Mouse (Mus musculus) ES-E14 (cell line): ENCODE results near the gene Vps35l. TPM values are rescaled to one million over a fixed set of nuclear protein-coding genes. Genes with fewer than 3 reads are reported as not detected.

ENCODE experiments used
- DNase-seq: peaks from one replicate; pipeline ENCODE4 v3.0.0-alpha.2; 2013; ENCODE audit warnings: low read depth, low spot score
- H3K27ac ChIP-seq: 2 replicates; pipeline ENCODE4 v1.5.1; 2012; ENCODE audit warnings: low read depth, mild to moderate bottlenecking, low read length, moderate library complexity, mixed read lengths; ENCODE audit not compliant: poor library complexity, insufficient read depth, severe bottlenecking
- H3K36me3 ChIP-seq: 2 replicates; pipeline ENCODE4 v1.6.1; 2012; ENCODE audit warnings: mild to moderate bottlenecking, low read length, moderate library complexity, mixed read lengths; ENCODE audit not compliant: control insufficient read depth, poor library complexity, insufficient read depth, severe bottlenecking
- H3K4me1 ChIP-seq, 2 experiments: fragments of 150-350 bp in 1 of 2; sonication (generic) in 1 of 2; 2 replicates each; pipeline ENCODE4 v1.6.1; 2012; ENCODE audit warnings: low read length in 2 of 2, mild to moderate bottlenecking in 1 of 2, mixed read lengths in 1 of 2; ENCODE audit not compliant: control insufficient read depth in 2 of 2, insufficient read depth in 2 of 2, poor library complexity in 1 of 2
- H3K4me3 ChIP-seq, 2 experiments: fragments of 150-350 bp in 1 of 2; sonication (generic) in 1 of 2; 2 replicates each; pipeline ENCODE4 v1.5.1; 2012; ENCODE audit warnings: low read length in 2 of 2, low read depth in 1 of 2, mild to moderate bottlenecking in 1 of 2, mixed read lengths in 1 of 2; ENCODE audit not compliant: insufficient read depth in 1 of 2, poor library complexity in 1 of 2, severe bottlenecking in 1 of 2
- H3K9ac ChIP-seq: 2 replicates; pipeline ENCODE4 v1.6.1; 2012; ENCODE audit warnings: low read depth, mild to moderate bottlenecking, low read length, mixed read lengths; ENCODE audit not compliant: poor library complexity, insufficient read depth, severe bottlenecking
- H3K9me3 ChIP-seq: fragments of 150-350 bp; sonication (generic); 2 replicates; pipeline ENCODE4 v1.6.1; 2012; ENCODE audit warnings: low read depth, mild to moderate bottlenecking, low read length; ENCODE audit not compliant: control insufficient read depth, insufficient read depth
- CHD2 ChIP-seq: IDR thresholded peaks from 2 replicates; pipeline ENCODE4 v1.6.1; 2014; ENCODE audit warnings: mild to moderate bottlenecking, low read depth, low read length, inconsistent platforms
- HCFC1 ChIP-seq: IDR thresholded peaks from 2 replicates; pipeline ENCODE4 v1.6.1; 2012; ENCODE audit warnings: low read length, inconsistent platforms, borderline replicate concordance; ENCODE audit not compliant: insufficient read depth
- MAFK ChIP-seq: IDR thresholded peaks from 2 replicates; pipeline ENCODE4 v1.6.1; 2014; ENCODE audit warnings: mild to moderate bottlenecking, low read depth, low read length, inconsistent platforms; ENCODE audit not compliant: insufficient read depth
- ZC3H11A ChIP-seq: IDR thresholded peaks from 2 replicates; pipeline ENCODE4 v1.6.1; 2012; ENCODE audit warnings: low read depth, mild to moderate bottlenecking, inconsistent platforms, low read length, borderline replicate concordance
- ZNF384 ChIP-seq: IDR thresholded peaks from 2 replicates; pipeline ENCODE4 v1.6.1; 2012; ENCODE audit warnings: low read depth, low read length, inconsistent platforms
- in situ Hi-C, 2 experiments: fragments of 600-800 bp; cut with MboI; formaldehyde crosslinking; loops; one replicate each; pipeline ENCODE4 v1.15.1; 2025; ENCODE audit warnings: low sequenced_read_pairs in 2 of 2, inconsistent platforms in 1 of 2; ENCODE audit not compliant: unreplicated experiment in 2 of 2
- total RNA-seq: library from RNA; depleted of rRNA; stranded (reverse); fragments of 300-350 nt; gene quantifications from 2 replicates; pipeline ENCODE4 v1.2.3, GENCODE M21; 2012

The Vps35l gene
- total RNA-seq, 1 experiment = 36.8 TPM

DNA sequence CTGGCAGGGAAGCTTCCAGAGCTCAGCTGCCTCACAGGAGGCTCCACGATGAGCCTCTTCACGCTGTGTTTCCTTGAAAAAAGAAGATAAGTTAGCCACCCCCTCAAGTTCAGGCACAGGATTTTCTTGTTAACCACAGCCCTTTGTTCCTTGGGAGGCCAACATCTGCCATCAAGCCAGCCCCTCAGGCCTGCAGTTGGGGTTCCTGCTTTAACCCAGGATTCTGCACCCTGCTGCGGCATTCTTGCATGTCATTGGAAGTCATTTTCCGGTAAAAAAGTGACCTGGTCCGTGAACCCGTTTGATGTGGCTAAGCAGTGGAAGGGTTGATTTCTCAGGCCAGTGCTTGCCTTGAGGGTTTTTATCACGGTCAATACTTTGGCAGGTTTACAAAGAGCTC lies 84.4 kb downstream of the Vps35l start:
- no peak overlapping the region for H3K4me3 ChIP-seq
- H3K4me1 ChIP-seq = peaks cover 2 to 9% of the 10 kb centered on the region in 2 experiments; a peak in 3 of 4 replicates
- H3K9me3 ChIP-seq = no peaks in the 10 kb centered on the region
- in situ Hi-C loops = no loop called here
- no peak overlapping the region for H3K9ac ChIP-seq
- H3K36me3 ChIP-seq = peaks cover 3% of the 10 kb centered on the region; the same call in 1 of the 2 replicates
- TF ChIP-seq ZC3H11A = no peak
- TF ChIP-seq MAFK = no peak
- TF ChIP-seq CHD2 = no peak
- TF ChIP-seq HCFC1 = no peak
- TF ChIP-seq ZNF384 = no peak
- DNase-seq = no peak
- H3K27ac ChIP-seq = 0 out of 2 replicates have a peak overlapping the region, but pooled peaks have one; percentile 42

DNA sequence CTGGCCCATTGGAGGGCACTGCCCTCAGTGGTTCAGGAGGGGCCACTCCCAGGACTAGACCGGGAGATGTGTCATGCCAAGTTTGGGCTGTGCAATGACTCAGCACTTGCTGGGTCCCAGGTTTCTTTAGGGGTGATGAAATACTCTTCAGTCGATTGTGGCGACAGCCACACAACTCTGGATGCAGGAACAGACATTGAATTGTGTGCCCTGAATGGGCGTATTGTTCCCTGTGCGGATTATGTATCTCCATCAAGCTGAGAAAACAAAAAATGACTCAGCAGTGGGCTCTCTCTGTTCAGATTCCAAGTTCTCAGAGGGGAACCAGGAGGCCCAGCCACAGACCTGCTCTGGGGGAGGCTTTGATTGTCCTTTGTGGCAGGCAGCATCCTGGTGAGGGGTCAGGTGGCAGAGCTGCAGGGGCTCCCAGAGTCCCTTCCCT lies 88.0 kb downstream of the Vps35l start:
- H3K4me3 ChIP-seq = no peak overlapping the region
- DNase-seq = no peak
- no peaks in the 10 kb centered on the region for H3K9me3 ChIP-seq
- in situ Hi-C loops = no loop called here
- peaks cover 0 to 7% of the 10 kb centered on the region in 2 experiments; a peak in 2 of 4 replicates for H3K4me1 ChIP-seq
- no peak overlapping the region for H3K27ac ChIP-seq
- no peak overlapping the region for H3K9ac ChIP-seq
- TF ChIP-seq MAFK (peak; percentile 68), ZC3H11A (no peak), CHD2 (no peak)
- H3K36me3 ChIP-seq = peaks cover 3% of the 10 kb centered on the region; the same call in 1 of the 2 replicates

DNA sequence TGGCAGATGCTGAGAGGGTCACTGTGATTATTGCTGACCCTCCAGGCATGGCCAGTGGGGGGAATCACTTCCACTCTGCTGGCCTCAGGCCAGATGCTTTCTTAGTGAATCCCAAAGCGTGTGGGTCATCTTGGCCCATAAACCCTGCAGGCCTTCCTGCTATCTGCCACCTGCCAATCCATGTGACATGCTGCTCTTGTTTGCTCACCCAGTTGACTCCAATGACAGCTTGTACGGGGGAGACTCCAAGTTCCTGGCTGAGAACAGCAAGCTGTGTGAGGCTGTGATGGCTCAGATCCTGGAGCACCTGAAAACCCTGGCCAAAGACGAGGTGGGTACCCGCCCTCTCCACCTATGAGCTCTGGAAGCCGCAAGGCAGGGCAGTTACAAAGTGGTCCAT lies 97.9 kb downstream of the Vps35l start:
- Histone ChIP-seq H3K36me3 (peaks cover 16% of the 10 kb centered on the region), H3K9me3 (no peaks in the 10 kb centered on the region), H3K4me3 (no peak overlapping the region), H3K9ac (no peak overlapping the region), H3K4me1 (peaks cover 0 to 2% of the 10 kb centered on the region in 2 experiments; a peak in 2 of 4 replicates), H3K27ac (no peak overlapping the region)
- no peak for TF ChIP-seq ZNF384
- no peak for TF ChIP-seq MAFK
- TF ChIP-seq CHD2 = no peak
- no peak for DNase-seq
- in situ Hi-C loops = no loop called here

DNA sequence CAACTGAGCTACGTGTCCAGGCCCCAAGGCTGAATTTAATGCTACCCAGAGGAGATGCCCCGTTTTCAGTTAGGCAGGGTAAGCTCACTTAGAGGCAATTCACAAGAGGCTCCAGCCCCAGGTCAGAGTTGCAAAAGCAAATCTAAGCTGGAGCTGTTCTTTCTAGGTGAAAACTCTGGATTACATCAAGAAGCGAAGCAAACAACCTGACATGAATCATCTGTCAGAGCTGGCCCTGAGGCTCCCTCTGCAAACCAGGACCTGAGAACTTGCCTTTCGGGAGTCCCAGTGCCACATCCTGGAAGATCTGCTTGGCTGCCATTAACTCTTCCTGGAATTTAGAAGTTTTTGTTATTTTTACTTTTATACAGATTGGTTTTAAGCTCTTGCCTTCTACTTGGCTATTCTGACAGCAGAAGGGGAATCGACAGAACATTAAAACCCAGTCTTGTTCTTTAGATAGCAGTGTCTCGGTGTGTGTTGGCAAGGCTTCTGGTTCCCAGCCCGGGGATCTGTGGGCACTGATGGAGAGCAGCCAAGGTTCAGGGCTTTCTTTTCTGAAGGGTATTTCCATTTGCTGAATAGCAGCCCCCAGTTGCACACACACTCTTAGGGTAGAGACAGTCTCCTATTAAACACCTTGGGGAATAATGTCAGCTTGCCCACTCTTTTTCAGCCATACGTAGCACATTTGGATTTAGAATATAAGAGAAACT lies 101.2 kb downstream of the Vps35l start:
- no peaks in the 10 kb centered on the region for H3K9me3 ChIP-seq
- no peak overlapping the region for H3K27ac ChIP-seq
- H3K4me1 ChIP-seq = peaks cover 0 to 2% of the 10 kb centered on the region in 2 experiments; a peak in 2 of 4 replicates
- peaks cover 41% of the 10 kb centered on the region for H3K36me3 ChIP-seq
- DNase-seq = no peak
- no peak overlapping the region for H3K9ac ChIP-seq
- no peak for TF ChIP-seq ZNF384
- no peak for TF ChIP-seq HCFC1
- no peak for TF ChIP-seq MAFK
- TF ChIP-seq ZC3H11A = no peak
- TF ChIP-seq CHD2 = no peak
- no peak overlapping the region for H3K4me3 ChIP-seq
- in situ Hi-C loops = no loop called here

DNA sequence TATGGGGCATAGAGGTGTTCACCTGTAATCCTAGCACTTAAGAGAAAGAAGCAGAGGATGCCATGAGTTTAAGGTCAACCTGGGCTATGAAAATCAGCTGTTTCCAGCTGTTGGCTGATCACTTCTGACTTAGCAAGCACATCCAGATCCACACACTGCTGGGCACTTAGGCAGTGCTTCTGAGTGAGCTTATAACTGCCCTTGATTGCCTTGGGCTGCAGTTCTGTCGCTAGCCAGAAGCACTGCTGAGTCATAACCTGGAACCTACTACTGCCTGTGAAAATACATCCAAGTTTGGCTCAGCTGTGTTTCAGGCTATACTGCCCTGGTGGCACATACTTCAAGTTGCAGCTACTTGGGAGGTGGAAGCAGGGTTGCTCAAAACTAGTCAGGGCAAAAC lies 101.8 kb downstream of the Vps35l start:
- in situ Hi-C loops = no loop called here
- Histone ChIP-seq H3K27ac (no peak overlapping the region), H3K9ac (no peak overlapping the region), H3K36me3 (peaks cover 46% of the 10 kb centered on the region), H3K9me3 (no peaks in the 10 kb centered on the region), H3K4me3 (no peak overlapping the region), H3K4me1 (peaks cover 0 to 2% of the 10 kb centered on the region in 2 experiments; a peak in 2 of 4 replicates)
- TF ChIP-seq HCFC1 (no peak), ZNF384 (no peak), MAFK (no peak), CHD2 (no peak), ZC3H11A (no peak)
- DNase-seq = no peak
